Mouse (Mus musculus): ENCODE measurements around the gene Clec16a. TPM values are rescaled to one million over a fixed set of nuclear protein-coding genes. Genes with fewer than 3 reads are reported as not detected.

Gene Clec16a
- total and polyA plus RNA-seq, 3 experiments: 20.0 to 24.2 (median 20.5) TPM

- Histone ChIP-seq H3K27ac (ENCODE audit: insufficient read depth, low read depth) (no peak overlapping the region), H3K4me2 (ENCODE audit: insufficient read depth, low read depth, poor library complexity, severe bottlenecking) (no peak overlapping the region), H3K36me3 (replicated peaks in 1 of 2; ENCODE audit: control insufficient read depth in 1 of 2, insufficient read depth in 1 of 2, low read length in 1 of 2) (peaks cover 63 to 91% of the 10 kb centered on the region in 2 experiments), H3K27me3 (replicated peaks) (no peaks in the 10 kb centered on the region), H3K79me2 (replicated peaks; ENCODE audit: control insufficient read depth, extremely low read depth, insufficient read depth, poor library complexity, severe bottlenecking) (no peaks in the 10 kb centered on the region), H3K4me1 (ENCODE audit: control insufficient read depth in 1 of 2, insufficient read depth in 2 of 2) (no peaks in the 10 kb centered on the region), H3K9ac (ENCODE audit: insufficient read depth, low read depth) (no peak overlapping the region), H3K9me3 (replicated peaks; ENCODE audit: low read length) (no peaks in the 10 kb centered on the region), H3K4me3 (replicated peaks in 1 of 3; ENCODE audit: low read depth in 2 of 3, low read length in 2 of 3, poor library complexity in 1 of 3) (no peak overlapping the region)
- dilution Hi-C loops (cut with MboI; ENCODE audit: extremely low pct_ligation_motif_present, extremely low pct_unique_long_range_greater_than_20kb, low sequenced_read_pairs): no loop called here
- in situ Hi-C loops (cut with MboI; ENCODE audit: low pct_ligation_motif_present, low pct_unique_long_range_greater_than_20kb, low sequenced_read_pairs): loop anchor here (5.0 kb wide), 1 partner anchor 271 kb away; no protein-coding TSS in a partner anchor
- DNase-seq (ENCODE audit: extremely low read depth): no peak
- no peak for TF ChIP-seq MEF2A (IDR thresholded peaks at IDR 0.05; ENCODE audit: borderline replicate concordance, low read depth, low read length)
- TF ChIP-seq MYC (IDR thresholded peaks at IDR 0.05; ENCODE audit: low read depth, low read length): no peak
- no peak for TF ChIP-seq PAX5 (IDR thresholded peaks at IDR 0.05; ENCODE audit: low read length)
- no peak for TF ChIP-seq BHLHE40 (IDR thresholded peaks at IDR 0.05; ENCODE audit: low read depth, low read length)
- no peak for TF ChIP-seq ETS1 (conservative IDR thresholded peaks at IDR 0.05; ENCODE audit: low read depth, low read length)
- TF ChIP-seq RAD21 (IDR thresholded peaks at IDR 0.05; ENCODE audit: low read depth, low read length): no peak
- no peak for TF ChIP-seq ZKSCAN1 (IDR thresholded peaks at IDR 0.05; ENCODE audit: borderline replicate concordance, low read depth, low read length)
- TF ChIP-seq SMC3 (IDR thresholded peaks at IDR 0.05; ENCODE audit: low read depth, low read length): no peak
- no peak for TF ChIP-seq CTCF (conservative IDR thresholded peaks at IDR 0.05 in 1 of 2, IDR thresholded peaks at IDR 0.05 in 1 of 2; ENCODE audit: low read depth in 2 of 2, low read length in 2 of 2)
- TF ChIP-seq USF2 (conservative IDR thresholded peaks at IDR 0.05; ENCODE audit: low read depth, low read length): no peak
- no peak for TF ChIP-seq MXI1 (IDR thresholded peaks at IDR 0.05; ENCODE audit: low read depth, low read length)
- no peak for TF ChIP-seq KAT2A (IDR thresholded peaks at IDR 0.05; ENCODE audit: insufficient replicate concordance, low read length)
- no peak for TF ChIP-seq TBP (conservative IDR thresholded peaks at IDR 0.05; ENCODE audit: low read depth, low read length)
- TF ChIP-seq USF1 (IDR thresholded peaks at IDR 0.05; ENCODE audit: low read depth, low read length): no peak
Observed at GRCm38 (mm10) chr16:10575915-10576314, 30.8 kb downstream of the Clec16a start.

DNA sequence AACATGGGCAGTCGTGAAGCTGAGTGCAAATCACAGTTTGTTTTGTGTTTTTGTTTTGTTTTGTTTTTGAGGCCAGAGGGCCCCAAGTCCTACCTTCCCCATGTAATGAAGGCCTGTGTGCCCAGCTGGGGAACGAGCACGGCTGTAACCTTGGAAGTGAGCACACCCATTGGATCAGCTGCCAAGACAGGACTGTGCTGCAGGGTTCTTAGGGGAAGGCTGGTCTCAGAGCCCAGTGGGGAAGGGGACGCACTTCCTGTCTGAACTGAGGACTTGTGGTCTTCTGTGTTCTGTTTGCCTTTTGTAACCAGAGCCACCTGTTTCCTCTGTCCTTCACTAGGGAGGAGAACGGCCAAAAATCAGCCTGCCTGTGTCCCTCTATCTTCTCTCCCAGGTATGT, 32.4 kb downstream of the Clec16a start:
- no peak overlapping the region for H3K27ac ChIP-seq (ENCODE audit: insufficient read depth, low read depth)
- in situ Hi-C loops (cut with MboI; ENCODE audit: low pct_ligation_motif_present, low pct_unique_long_range_greater_than_20kb, low sequenced_read_pairs) (loop anchor here (5.0 kb wide), 1 partner anchor 270 kb away; no protein-coding TSS in a partner anchor), dilution Hi-C loops (cut with MboI; ENCODE audit: extremely low pct_ligation_motif_present, extremely low pct_unique_long_range_greater_than_20kb, low sequenced_read_pairs) (no loop called here)
- no peaks in the 10 kb centered on the region for H3K4me1 ChIP-seq (ENCODE audit: control insufficient read depth in 1 of 2, insufficient read depth in 2 of 2)
- TF ChIP-seq MEF2A (IDR thresholded peaks at IDR 0.05; ENCODE audit: borderline replicate concordance, low read depth, low read length): no peak
- TF ChIP-seq KAT2A (IDR thresholded peaks at IDR 0.05; ENCODE audit: insufficient replicate concordance, low read length): no peak
- no peak for TF ChIP-seq HCFC1 (IDR thresholded peaks at IDR 0.05; ENCODE audit: low read depth, low read length)
- TF ChIP-seq ETS1 (conservative IDR thresholded peaks at IDR 0.05; ENCODE audit: low read depth, low read length): no peak
- TF ChIP-seq NELFE (IDR thresholded peaks at IDR 0.05; ENCODE audit: low read depth, low read length): no peak
- TF ChIP-seq SMC3 (IDR thresholded peaks at IDR 0.05; ENCODE audit: low read depth, low read length): no peak
- no peak for TF ChIP-seq MAZ (IDR thresholded peaks at IDR 0.05; ENCODE audit: low read depth, low read length)
- no peak for TF ChIP-seq JUND (conservative IDR thresholded peaks at IDR 0.05; ENCODE audit: low read depth, low read length)
- no peak for DNase-seq (ENCODE audit: extremely low read depth)
- H3K79me2 ChIP-seq (replicated peaks; ENCODE audit: control insufficient read depth, extremely low read depth, insufficient read depth, poor library complexity, severe bottlenecking): no peaks in the 10 kb centered on the region
- H3K9ac ChIP-seq (ENCODE audit: insufficient read depth, low read depth): no peak overlapping the region
- no peak overlapping the region for H3K4me3 ChIP-seq (replicated peaks in 1 of 3; ENCODE audit: low read depth in 2 of 3, low read length in 2 of 3, poor library complexity in 1 of 3)
- no peaks in the 10 kb centered on the region for H3K27me3 ChIP-seq (replicated peaks)
- no peaks in the 10 kb centered on the region for H3K9me3 ChIP-seq (replicated peaks; ENCODE audit: low read length)
- H3K4me2 ChIP-seq (ENCODE audit: insufficient read depth, low read depth, poor library complexity, severe bottlenecking): no peak overlapping the region
- H3K36me3 ChIP-seq (replicated peaks in 1 of 2; ENCODE audit: control insufficient read depth in 1 of 2, insufficient read depth in 1 of 2, low read length in 1 of 2): peaks cover 65 to 91% of the 10 kb centered on the region in 2 experiments
